7 mouse cellular contexts compared by ENCODE assay signal in genomic region chr6:67375982-67376391, GRCm38 (mm10). TPM values are rescaled to one million over a fixed set of nuclear protein-coding genes. Genes with fewer than 3 reads are reported as not detected.
DNase-seq lines count a peak whose midpoint lies in the region; ATAC-seq and TF ChIP-seq lines count a peak whose summit lies in the region.

TSS of gene Il12rb2 (minus strand) at chr6:67376188.

- no peak for TF ChIP-seq POLR2A in lung, adult 2 months (IDR thresholded peaks at IDR 0.05; ENCODE audit: borderline replicate concordance, extremely low read depth, low read depth, low read length)
- TF ChIP-seq POLR2A in cerebellum, adult 2 months (IDR thresholded peaks at IDR 0.05; ENCODE audit: borderline replicate concordance, insufficient read depth, low read length), result no peak

- no peaks in the 10 kb centered on the region for H3K4me1 ChIP-seq in ES-E14 (ENCODE audit: control insufficient read depth in 2 of 2, insufficient read depth in 2 of 2, low read length in 2 of 2, poor library complexity in 1 of 2)
- peaks cover 10% of the 10 kb centered on the region for H3K4me1 ChIP-seq in forebrain, embryonic 10.5 days
- peaks cover 6% of the 10 kb centered on the region for H3K4me1 ChIP-seq in hindbrain, embryonic 10.5 days (replicated peaks)
- no peaks in the 10 kb centered on the region for H3K4me1 ChIP-seq in lung, adult 2 months (ENCODE audit: control insufficient read depth, insufficient read depth, low read length)
- no peaks in the 10 kb centered on the region for H3K4me1 ChIP-seq in neural tube, embryonic 11.5 days (ENCODE audit: control insufficient read depth, insufficient read depth, low read length)
- H3K4me1 ChIP-seq in cerebellum, adult 2 months (ENCODE audit: control insufficient read depth, insufficient read depth, low read length), result no peaks in the 10 kb centered on the region

- DNase-seq in ES-E14 (ENCODE audit: low read depth, low spot score), result peak; percentile 7
- peak; percentile 15 for DNase-seq in forebrain, embryonic 10.5 days (ENCODE audit: extremely low spot score, low spot score)
- DNase-seq in hindbrain, embryonic 10.5 days (ENCODE audit: low spot score), result peak; percentile 35
- DNase-seq in lung, adult 2 months, result peak; percentile 9
- peak; percentile 13 for DNase-seq in neural tube, embryonic 11.5 days (ENCODE audit: low spot score)
- no peak for DNase-seq in cerebellum, adult 2 months

- in situ Hi-C loops in ES-E14 (cut with MboI; ENCODE audit: low sequenced_read_pairs in 2 of 2, unreplicated experiment in 2 of 2), result no loop called here

- peaks cover 24% of the 10 kb centered on the region for H3K27me3 ChIP-seq in forebrain, embryonic 10.5 days (ENCODE audit: poor library complexity, severe bottlenecking)
- peaks cover 21% of the 10 kb centered on the region for H3K27me3 ChIP-seq in hindbrain, embryonic 10.5 days (ENCODE audit: insufficient read depth, poor library complexity, severe bottlenecking)
- H3K27me3 ChIP-seq in neural tube, embryonic 11.5 days (ENCODE audit: control insufficient read depth, insufficient read depth, low read length), result peaks cover 9% of the 10 kb centered on the region
- no peaks in the 10 kb centered on the region; the same call in 1 of the 2 replicates for H3K27me3 ChIP-seq in cerebellum, adult 2 months (ENCODE audit: control insufficient read depth, insufficient read depth, low read length)

- H3K4me3 ChIP-seq in ES-E14 (ENCODE audit: insufficient read depth in 1 of 2, low read depth in 1 of 2, low read length in 2 of 2, poor library complexity in 1 of 2, severe bottlenecking in 1 of 2), result peak within 1 kb of the TSS; percentile 18 to 59; a peak in 3 of 4 replicates
- peak within 1 kb of the TSS; percentile 53 for H3K4me3 ChIP-seq in forebrain, embryonic 10.5 days
- peak within 1 kb of the TSS; percentile 52 for H3K4me3 ChIP-seq in hindbrain, embryonic 10.5 days
- peak within 1 kb of the TSS; percentile 31 for H3K4me3 ChIP-seq in lung, adult 2 months (replicated peaks; ENCODE audit: extremely low read depth, low read depth, low read length)
- H3K4me3 ChIP-seq in neural tube, embryonic 11.5 days (ENCODE audit: low read depth, low read length), result no peak within 1 kb of the TSS; the same call in 1 of the 2 replicates
- H3K4me3 ChIP-seq in cerebellum, adult 2 months (replicated peaks; ENCODE audit: insufficient read depth, low read depth, low read length), result no peak within 1 kb of the TSS

- peak; percentile 43 for ATAC-seq in CD4-positive, CD25-positive, alpha-beta regulatory T cell, adult 4 months
- no peak for ATAC-seq in neural tube, embryonic 11.5 days (ENCODE audit: insufficient read depth, low FRiP score, low TSS enrichment)

- no peak within 1 kb of the TSS for H3K9ac ChIP-seq in ES-E14 (ENCODE audit: insufficient read depth, low read depth, low read length, poor library complexity, severe bottlenecking)
- H3K9ac ChIP-seq in neural tube, embryonic 11.5 days (ENCODE audit: low read length), result no peak within 1 kb of the TSS

- WGBS in forebrain, embryonic 10.5 days, result 2% methylated on average over 26 of the region's 26 CpGs
- WGBS in hindbrain, embryonic 10.5 days, result 2% methylated on average over 26 of the region's 26 CpGs
- WGBS in lung, adult 2 months, result 2% methylated on average over 26 of the region's 26 CpGs
- WGBS in neural tube, embryonic 11.5 days, result 3% methylated on average over 26 of the region's 26 CpGs
- WGBS in cerebellum, adult 2 months, result 3% methylated on average over 26 of the region's 26 CpGs

- H3K36me3 ChIP-seq in ES-E14 (ENCODE audit: control insufficient read depth, insufficient read depth, low read length, poor library complexity, severe bottlenecking), result no peaks in the 10 kb centered on the region
- no peaks in the 10 kb centered on the region for H3K36me3 ChIP-seq in forebrain, embryonic 10.5 days (replicated peaks)
- no peaks in the 10 kb centered on the region for H3K36me3 ChIP-seq in hindbrain, embryonic 10.5 days
- H3K36me3 ChIP-seq in neural tube, embryonic 11.5 days (ENCODE audit: control insufficient read depth, insufficient read depth, low read length), result no peaks in the 10 kb centered on the region

- no peak within 1 kb of the TSS for H3K27ac ChIP-seq in ES-E14 (ENCODE audit: insufficient read depth, low read depth, low read length, poor library complexity, severe bottlenecking)
- H3K27ac ChIP-seq in forebrain, embryonic 10.5 days, result no peak within 1 kb of the TSS
- H3K27ac ChIP-seq in hindbrain, embryonic 10.5 days, result peak within 1 kb of the TSS; percentile 35; the same call in 1 of the 2 replicates
- H3K27ac ChIP-seq in neural tube, embryonic 11.5 days (ENCODE audit: low read depth, low read length), result no peak within 1 kb of the TSS
- H3K27ac ChIP-seq in cerebellum, adult 2 months (ENCODE audit: insufficient read depth, low read length), result no peak within 1 kb of the TSS

- peak within 1 kb of the TSS; percentile 58 for H3K4me2 ChIP-seq in neural tube, embryonic 11.5 days (ENCODE audit: low read depth)

- no peak for TF ChIP-seq CTCF in lung, adult 2 months (IDR thresholded peaks at IDR 0.05; ENCODE audit: insufficient read depth, low read length)
- TF ChIP-seq CTCF in cerebellum, adult 2 months (IDR thresholded peaks at IDR 0.05; ENCODE audit: borderline replicate concordance, insufficient read depth, low read depth, low read length), result no peak

- H3K9me3 ChIP-seq in ES-E14 (ENCODE audit: control insufficient read depth, insufficient read depth, low read depth, low read length), result no peaks in the 10 kb centered on the region
- no peaks in the 10 kb centered on the region for H3K9me3 ChIP-seq in forebrain, embryonic 10.5 days
- H3K9me3 ChIP-seq in hindbrain, embryonic 10.5 days, result no peaks in the 10 kb centered on the region
- no peaks in the 10 kb centered on the region for H3K9me3 ChIP-seq in neural tube, embryonic 11.5 days (ENCODE audit: control insufficient read depth, low read length)

TF ChIP-seq in ES-E14, 5 proteins besides CTCF, POLR2A, EP300 and RAD21:
- TF ChIP-seq MAFK (IDR thresholded peaks at IDR 0.05; ENCODE audit: insufficient read depth, low read depth, low read length) (no peak), CHD2 (IDR thresholded peaks at IDR 0.05; ENCODE audit: low read depth, low read length) (no peak), HCFC1 (IDR thresholded peaks at IDR 0.05; ENCODE audit: borderline replicate concordance, insufficient read depth, low read length) (no peak), ZC3H11A (IDR thresholded peaks at IDR 0.05; ENCODE audit: borderline replicate concordance, low read depth, low read length) (no peak), ZNF384 (IDR thresholded peaks at IDR 0.05; ENCODE audit: low read depth, low read length) (no peak)

RNA-seq across cellular contexts. Expression of gene Il12rb2, which starts in this region (rescaled TPM):
- polyA plus RNA-seq in CD4-positive, CD25-positive, alpha-beta regulatory T cell, adult 4 months (2017; shearing (Covaris generic)), result under 1 TPM in 1 of 2 experiments, not detected in 1; 0.15 TPM
- 0.58 and 0.85 TPM in 2 replicates for total RNA-seq in ES-E14 (2012; rRNA removed)
- polyA plus RNA-seq in forebrain, embryonic 10.5 days (2016; fragmentation: Nextera tagmentation; extraction: Ambion mirVana), result 0.07 TPM in 1 of 2 replicates, not detected in the other
- polyA plus RNA-seq in hindbrain, embryonic 10.5 days (2016; fragmentation: Nextera tagmentation; extraction: Ambion mirVana), result 0.13 TPM in 1 of 2 replicates, not detected in the other
- polyA plus RNA-seq in lung, adult 2 months (2012; rRNA removed), result 0.92 and 1.1 TPM in 2 replicates
- 0.13 and 0.14 TPM in 2 replicates for polyA plus RNA-seq in neural tube, embryonic 11.5 days (2014; fragmentation: Nextera tagmentation; extraction: Ambion mirVana)
- 0.13 and 0.16 TPM in 2 replicates for polyA plus RNA-seq in cerebellum, adult 2 months (2012; rRNA removed)

Comparison
In these comparisons a context has a peak if more than half of its experiments do, and no peak if none do; other contexts are left out.
1. Peak in ATAC-seq in CD4-positive, CD25-positive, alpha-beta regulatory T cell, adult 4 months; RNA of the gene not detected or under 1 TPM.
2. Peak in DNase-seq and H3K4me3 ChIP-seq in ES-E14; RNA of the gene not detected or under 1 TPM.
3. Peak in DNase-seq and H3K4me3 ChIP-seq in forebrain, embryonic 10.5 days; RNA of the gene not detected or under 1 TPM.
4. Peak in DNase-seq, H3K4me3 ChIP-seq and H3K27ac ChIP-seq in hindbrain, embryonic 10.5 days; RNA of the gene not detected or under 1 TPM.
5. Peak in DNase-seq and H3K4me2 ChIP-seq in neural tube, embryonic 11.5 days; RNA of the gene not detected or under 1 TPM.